Mouse (Mus musculus): ENCODE results near the gene Gm11985. TPM values are rescaled to one million over a fixed set of nuclear protein-coding genes. Genes with fewer than 3 reads are reported as not detected.

Gene Gm11985
- total RNA-seq, 2 experiments from 2014 or later: not detected

Other genes with a start within 250 kb of the Gm11985 start
- gene Adcy1, start 125.1 kb downstream of the Gm11985 start, total RNA-seq (2021): 100 to 1,000 TPM; 328 to 375 TPM
- under 1 TPM in 1 of 2 experiments, not detected in 1; 0.24 TPM for gene Igfbp1, start 9.2 kb upstream of the Gm11985 start, total RNA-seq (2021)
- 10 to 100 TPM; 20.6 to 21.3 TPM for gene Igfbp3, start 25.4 kb upstream of the Gm11985 start, total RNA-seq (2021)

All from left cerebral cortex, postnatal 4 days (tissue).